Mouse (Mus musculus) left cerebral cortex, postnatal 10 days (tissue): ENCODE measurements at regions not wholly inside any gene's neighbourhood (a gene's known extent, or its start where the extent isn't known, plus 50 kb on each side); places are given as distances from the start of the nearest gene placed in this dataset.

Experiments
- DNase-seq, 2 experiments: peaks; one replicate each; pipeline ENCODE4 v3.0.0; 2021 to 2022; ENCODE audit warnings: low spot score in 2 of 2, mixed read lengths in 1 of 2; ENCODE audit errors: extremely low spot score in 1 of 2
- intact Hi-C: fragments of 180-260 bp; cut with DNase I; formaldehyde crosslinking; loops from one replicate; pipeline ENCODE4 v1.15.1; 2025

- intact Hi-C loops: no loop called here
- DNase-seq: no peak
Observed at GRCm38 (mm10) chr9:30273836-30274235, 153.1 kb upstream of the Snx19 start.

- intact Hi-C loops: no loop called here
- no peak for DNase-seq
Observed at GRCm38 (mm10) chr9:30278231-30278630, 148.7 kb upstream of the Snx19 start.

- intact Hi-C loops: no loop called here
- DNase-seq: no peak
Observed at GRCm38 (mm10) chr9:30283080-30283770, 143.7 kb upstream of the Snx19 start.

- DNase-seq: no peak
- intact Hi-C loops: no loop called here
Observed at GRCm38 (mm10) chr9:30283771-30284148, 143.1 kb upstream of the Snx19 start.

GRCm38 (mm10) chr9:30284562-30285323, 142.2 kb upstream of the Snx19 start:
- DNase-seq: no peak
- intact Hi-C loops: no loop called here

- intact Hi-C loops: no loop called here
- no peak for DNase-seq
Observed at GRCm38 (mm10) chr9:30285324-30285599, 141.6 kb upstream of the Snx19 start.

- intact Hi-C loops: no loop called here
- peak; percentile 47 to 63 for DNase-seq
Observed at GRCm38 (mm10) chr9:30299844-30300243, 127.1 kb upstream of the Snx19 start.

- intact Hi-C loops: no loop called here
- no peak for DNase-seq
Observed at GRCm38 (mm10) chr9:30308281-30308680, 118.6 kb upstream of the Snx19 start.

GRCm38 (mm10) chr9:30313360-30313759, 113.5 kb upstream of the Snx19 start:
- intact Hi-C loops: loop anchor here (5.0 kb wide), 1 partner anchor 656 kb away; no protein-coding TSS in a partner anchor
- no peak for DNase-seq

- DNase-seq: peak in 1 of 2 experiments; percentile 32
- intact Hi-C loops: loop anchor here (5.0 kb wide), 1 partner anchor 657 kb away; no protein-coding TSS in a partner anchor
Observed at GRCm38 (mm10) chr9:30314355-30315171, 112.3 kb upstream of the Snx19 start.

GRCm38 (mm10) chr9:30315172-30315644, 111.7 kb upstream of the Snx19 start:
- intact Hi-C loops: no loop called here

GRCm38 (mm10) chr9:30344866-30345265, 82.0 kb upstream of the Snx19 start:
- intact Hi-C loops: no loop called here
- DNase-seq: no peak

More at GRCm38 (mm10) chr9:30315172-30315644, 111.7 kb upstream of the Snx19 start:
- peak; percentile 50 to 75 for DNase-seq

GRCm38 (mm10) chr9:30353965-30354364, 72.9 kb upstream of the Snx19 start:
- intact Hi-C loops: no loop called here
- no peak for DNase-seq

- intact Hi-C loops: no loop called here
- no peak for DNase-seq
Observed at GRCm38 (mm10) chr9:30355642-30356041, 71.3 kb upstream of the Snx19 start.

- no peak for DNase-seq
- intact Hi-C loops: no loop called here
Observed at GRCm38 (mm10) chr9:30369554-30370440, 57.1 kb upstream of the Snx19 start.

- intact Hi-C loops: no loop called here
- DNase-seq: no peak
Observed at GRCm38 (mm10) chr9:30370789-30371188, 56.1 kb upstream of the Snx19 start.

- intact Hi-C loops: no loop called here
Observed at GRCm38 (mm10) chr9:30376908-30377307, 50.0 kb upstream of the Snx19 start.

More at GRCm38 (mm10) chr9:30376908-30377307, 50.0 kb upstream of the Snx19 start:
- no peak for DNase-seq
